ENCODE assay signal across 12 mouse cellular contexts in the genomic region with DNA sequence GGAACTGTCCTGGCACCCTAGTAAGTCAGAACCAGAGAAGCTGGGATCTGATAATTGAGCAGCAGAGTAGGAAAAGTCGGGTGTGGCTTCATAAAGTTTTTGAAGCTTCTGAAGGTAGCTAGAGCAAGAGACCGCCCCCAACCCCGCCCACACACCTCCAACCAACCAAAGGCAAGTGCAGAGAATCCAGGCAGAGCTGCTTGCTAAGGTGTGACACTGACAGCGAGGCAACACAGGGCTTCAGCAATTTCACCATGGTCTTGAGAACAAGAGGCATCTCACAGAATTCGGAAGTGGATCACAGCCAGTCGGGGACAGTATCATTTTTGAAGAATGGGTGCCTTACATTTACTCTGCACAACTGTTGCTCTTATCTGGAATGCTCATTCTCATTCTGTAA. TPM values are rescaled to one million over a fixed set of nuclear protein-coding genes. Genes with fewer than 3 reads are reported as not detected.
"Had no signal": no experiment of that assay in that cellular context is flagged by ENCODE, and none has a peak within 500 bp of the region (broad histone marks: within the 10 kb centered on the region; RNA-seq: fewer than 3 reads in every experiment).

A gene (minus strand): TSS at position 101 of the 400 bp plus-strand sequence.

RNA-seq across cellular contexts. Expression of the gene that starts here (rescaled TPM):
- total RNA-seq: gastrocnemius, postnatal 25 days; hindbrain, postnatal 0 days; layer of hippocampus, adult 2 months had no signal
- polyA plus RNA-seq: heart, embryonic 10.5 days; heart, embryonic 12.5 days; heart, embryonic 14.5 days; hindbrain, embryonic 11.5 days; kidney, embryonic 14.5 days; kidney, embryonic 16.5 days; limb, embryonic 10.5 days; limb, embryonic 12.5 days; liver, embryonic 11.5 days had no signal
